Mouse (Mus musculus): ENCODE measurements around the gene Marcks. TPM values are rescaled to one million over a fixed set of nuclear protein-coding genes. Genes with fewer than 3 reads are reported as not detected.
A peak's percentile ranks its signal among the peaks of the same experiment; 100 is the strongest.
"Not testable (repeated sequence)": the region's sequence is repeated elsewhere in the genome, so short reads cannot be mapped to it uniquely, and the experiment has no call there.

Marcks gene
- total RNA-seq, 2 experiments from 2014 or later, result 536 to 544 TPM

DNA sequence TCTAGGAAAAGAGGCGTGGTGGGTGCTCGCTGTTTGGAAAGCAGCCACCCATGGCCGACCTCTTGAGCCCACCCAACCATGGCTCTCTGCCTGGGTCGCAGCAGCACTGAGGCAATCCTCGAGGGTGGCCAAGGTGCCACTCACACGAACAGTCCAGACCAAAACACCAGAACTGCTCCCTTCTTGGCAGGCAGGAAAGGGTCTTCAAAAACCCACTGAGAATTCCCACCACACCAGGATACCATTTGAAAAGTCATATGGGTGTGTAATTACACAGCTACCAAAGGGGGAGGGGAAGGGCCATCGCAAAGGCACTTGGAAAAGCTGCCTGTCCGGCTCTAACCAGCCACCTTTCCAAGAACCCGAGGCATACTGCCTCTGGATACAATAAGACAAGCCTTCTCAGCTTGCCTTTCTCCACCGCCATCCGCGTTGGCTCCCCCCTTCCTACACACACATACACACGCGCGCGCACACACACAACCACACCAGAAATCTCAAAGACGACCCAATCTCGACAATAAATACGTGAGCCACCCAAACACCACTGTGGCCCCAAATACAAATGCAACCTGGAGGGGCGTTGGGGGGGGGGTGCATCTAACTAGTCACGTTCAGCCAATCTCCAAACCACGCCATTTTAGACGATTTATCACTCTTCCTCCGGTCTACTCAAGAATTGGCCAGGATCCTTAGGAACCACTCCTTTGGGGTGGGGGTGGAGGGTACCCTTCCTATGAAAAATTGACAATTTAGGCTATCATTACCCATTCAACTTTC lies 999 bp downstream of the Marcks start:
- intact Hi-C loops (cut with DNase I), result loop anchor here (2.0 to 10.0 kb wide), 3 partner anchors 123 to 1715 kb away; no protein-coding TSS in a partner anchor
- DNase-seq, result peak; percentile 68

DNA sequence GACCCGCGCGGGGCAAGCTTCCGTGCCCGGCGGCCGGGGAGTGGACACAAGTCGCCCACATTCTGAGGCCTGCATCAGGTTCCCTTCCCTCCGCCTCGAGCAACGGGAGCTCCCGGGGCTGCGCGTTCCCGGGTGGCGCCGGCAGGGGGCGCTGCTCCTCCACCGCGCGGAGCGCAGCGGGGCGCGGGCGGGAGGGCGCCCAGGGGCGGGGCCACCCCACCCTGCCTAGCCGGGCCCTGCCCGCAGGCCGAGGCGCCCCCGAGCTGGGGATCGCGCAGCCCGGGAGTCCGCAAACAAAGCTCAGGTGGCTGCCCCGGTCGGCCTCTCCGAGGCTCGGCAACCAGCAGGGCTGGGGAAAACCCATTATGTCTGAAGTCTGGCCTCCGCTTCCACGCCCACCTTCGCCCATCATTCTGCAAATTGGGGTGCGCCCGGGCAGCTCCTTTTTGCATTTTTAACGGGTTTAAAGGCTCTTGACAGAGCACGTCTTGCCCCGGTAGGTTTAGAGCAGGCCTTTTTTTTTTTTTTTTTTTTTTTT lies 1.7 kb downstream of the Marcks start:
- DNase-seq, result peak; percentile 87
- intact Hi-C loops (cut with DNase I), result loop anchor here (2.0 to 10.0 kb wide), 3 partner anchors 122 to 1715 kb away; no protein-coding TSS in a partner anchor

DNA sequence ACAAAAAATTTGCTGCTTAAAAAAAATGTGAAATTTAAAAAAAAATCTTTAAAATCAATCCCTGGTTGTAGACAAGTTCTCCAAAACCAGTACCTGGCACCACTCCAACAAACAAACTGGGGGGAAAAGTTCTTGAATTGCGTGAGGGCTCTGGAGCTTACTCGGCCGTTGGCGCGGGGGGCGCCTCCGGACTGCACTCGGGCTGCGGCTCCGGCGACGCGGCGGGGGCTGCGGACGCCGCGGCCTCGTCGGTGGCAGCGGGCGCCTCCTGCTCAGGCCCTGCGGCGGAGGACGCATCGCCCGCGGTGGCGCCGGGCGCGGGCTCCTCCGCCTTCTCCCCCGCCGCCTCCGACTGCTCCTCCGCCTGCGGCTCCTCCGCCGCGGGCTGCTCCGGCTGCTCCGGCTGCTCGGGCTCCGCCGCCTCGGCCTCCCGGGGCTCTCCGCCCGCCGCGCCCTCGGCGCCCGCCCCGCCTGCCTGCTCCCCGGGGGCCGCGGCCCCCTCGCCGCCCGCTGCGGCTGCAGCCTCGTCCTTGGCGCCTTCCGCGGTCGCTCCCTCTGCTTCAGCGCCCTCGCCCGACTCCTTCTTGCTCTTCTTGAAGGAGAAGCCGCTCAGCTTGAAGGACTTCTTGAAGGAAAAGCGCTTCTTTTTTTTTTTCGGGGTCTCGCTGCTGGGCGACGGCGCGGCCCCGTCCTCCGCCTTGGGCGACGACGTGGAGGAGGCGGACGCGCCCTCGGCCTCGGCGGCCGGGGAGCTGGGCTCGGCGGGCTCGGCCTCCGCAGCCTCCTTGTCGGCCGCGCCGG lies 2.6 kb downstream of the Marcks start:
- peak; percentile 59 for DNase-seq
- intact Hi-C loops (cut with DNase I), result loop anchor here (2.0 to 10.0 kb wide), 4 partner anchors 65 to 1716 kb away; no protein-coding TSS in a partner anchor

DNA sequence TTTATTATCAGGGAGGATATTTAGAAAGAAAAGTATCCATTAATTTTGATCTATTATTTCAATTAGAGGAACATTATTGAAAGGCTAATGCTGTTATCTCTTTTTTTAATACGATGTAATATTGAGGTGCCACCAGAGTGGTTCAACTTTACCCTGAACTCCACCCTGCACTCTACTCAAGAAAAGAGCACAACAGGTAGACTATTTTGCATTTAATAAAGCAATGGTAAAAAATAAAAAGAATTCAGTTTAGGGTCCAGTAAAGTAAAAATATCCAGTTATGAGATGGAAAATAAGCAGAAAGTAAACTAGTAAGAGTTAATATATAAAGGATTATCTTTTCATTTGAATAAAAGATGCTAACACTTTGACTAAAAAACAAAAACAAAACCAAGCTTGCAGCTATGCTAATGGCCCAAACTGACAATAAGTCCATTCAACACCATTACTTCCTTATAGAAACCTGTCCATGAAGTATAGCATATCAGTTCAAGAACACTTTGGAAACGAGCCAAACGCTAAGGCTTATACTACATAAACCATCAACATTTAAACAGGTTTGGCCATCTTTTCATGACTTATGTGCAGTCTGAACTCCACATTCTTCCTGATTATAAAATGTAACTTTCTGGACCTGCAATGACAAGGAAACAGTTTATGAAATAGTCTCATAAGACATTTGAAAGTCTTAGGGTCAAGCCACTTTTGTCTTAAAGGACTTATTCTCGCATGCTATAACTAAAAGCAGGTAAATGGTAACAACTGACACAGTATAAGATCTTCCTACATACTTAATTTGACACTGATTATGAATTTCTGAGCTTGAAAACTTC lies 4.6 kb downstream of the Marcks start:
- intact Hi-C loops (cut with DNase I), result loop anchor here (2.0 to 10.0 kb wide), 2 partner anchors 63 to 119 kb away; no protein-coding TSS in a partner anchor
- no peak for DNase-seq

DNA sequence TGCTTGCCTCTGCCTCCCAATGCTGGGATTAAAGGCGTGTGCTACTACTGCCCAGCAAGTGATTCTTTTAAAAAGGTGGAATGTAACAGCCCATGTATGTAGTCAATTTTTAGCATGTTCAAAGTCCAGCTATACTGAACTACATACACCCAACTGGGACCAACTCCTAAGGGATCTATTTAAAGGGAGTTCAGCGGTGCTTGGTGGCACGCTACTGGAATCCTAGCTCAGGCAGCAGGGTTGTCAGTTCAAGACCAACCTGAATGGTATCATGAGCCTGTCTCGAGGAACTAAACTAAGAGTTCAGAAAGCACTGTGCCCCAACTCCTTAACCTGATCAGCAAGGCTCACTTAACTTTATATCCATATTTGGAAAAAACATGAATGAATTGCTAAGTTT lies 6.0 kb downstream of the Marcks start:
- DNase-seq, result no peak
- intact Hi-C loops (cut with DNase I), result loop anchor here (10.0 kb wide), 1 partner anchor 118 kb away; no protein-coding TSS in a partner anchor

DNA sequence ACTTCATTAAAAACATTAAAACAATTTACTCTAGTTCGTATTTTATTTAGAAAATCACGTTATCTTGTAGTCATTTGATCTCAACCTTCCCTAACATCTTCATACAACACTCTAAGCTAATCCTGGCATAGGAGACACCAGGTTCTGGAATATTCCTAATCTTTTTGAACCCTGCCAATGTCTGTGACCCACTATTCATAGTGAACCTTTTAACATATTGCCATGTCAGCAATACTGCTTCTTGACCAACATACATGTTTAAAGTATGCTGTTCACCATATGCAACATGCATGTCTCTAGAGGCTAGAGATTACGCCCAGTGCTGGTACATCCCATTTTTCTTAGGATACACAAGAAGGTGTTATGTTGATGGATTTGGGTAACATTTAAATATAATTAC lies 9.1 kb downstream of the Marcks start:
- DNase-seq, result no peak
- intact Hi-C loops (cut with DNase I), result loop anchor here (10.0 kb wide), 1 partner anchor 115 kb away; no protein-coding TSS in a partner anchor

DNA sequence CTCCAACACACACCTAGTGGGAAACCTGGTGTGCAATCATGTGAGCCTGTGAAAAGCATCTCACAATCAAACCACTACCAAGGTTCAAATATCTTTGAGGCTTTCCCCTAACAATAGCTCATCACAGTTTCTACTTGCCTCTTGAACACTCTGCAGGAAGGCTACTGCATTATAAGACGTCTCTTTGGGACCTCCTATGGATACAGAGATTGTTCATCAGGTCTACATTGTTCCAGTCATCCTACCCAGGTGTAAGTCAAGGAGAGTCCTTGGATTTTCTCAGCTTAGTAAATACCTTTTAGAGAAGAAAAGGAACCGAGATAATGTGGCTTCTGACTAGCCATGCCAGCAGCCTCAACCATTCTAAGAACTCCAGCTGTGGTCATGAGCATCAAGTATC lies 23.4 kb downstream of the Marcks start:
- intact Hi-C loops (cut with DNase I), result no loop called here
- no peak for DNase-seq

DNA sequence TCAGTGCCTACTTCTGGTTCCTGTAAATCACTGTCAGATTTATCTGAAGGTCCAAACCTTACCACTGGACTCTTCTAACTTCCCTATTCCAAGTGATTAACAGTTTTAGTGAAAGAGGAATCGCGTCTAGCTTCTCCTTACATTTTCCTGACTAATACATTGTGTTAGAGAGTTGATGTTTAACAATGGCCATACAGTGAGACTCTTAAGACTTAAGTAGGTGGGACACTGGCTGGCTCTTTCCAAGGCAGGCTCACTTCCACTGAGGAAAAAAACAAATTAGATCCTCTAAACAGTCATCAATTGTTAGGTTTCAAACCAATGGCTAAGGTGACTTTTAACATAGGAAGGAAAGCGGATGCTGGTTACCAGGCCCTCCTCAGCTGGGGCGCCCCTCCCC lies 25.9 kb downstream of the Marcks start:
- intact Hi-C loops (cut with DNase I), result no loop called here
- no peak for DNase-seq

DNA sequence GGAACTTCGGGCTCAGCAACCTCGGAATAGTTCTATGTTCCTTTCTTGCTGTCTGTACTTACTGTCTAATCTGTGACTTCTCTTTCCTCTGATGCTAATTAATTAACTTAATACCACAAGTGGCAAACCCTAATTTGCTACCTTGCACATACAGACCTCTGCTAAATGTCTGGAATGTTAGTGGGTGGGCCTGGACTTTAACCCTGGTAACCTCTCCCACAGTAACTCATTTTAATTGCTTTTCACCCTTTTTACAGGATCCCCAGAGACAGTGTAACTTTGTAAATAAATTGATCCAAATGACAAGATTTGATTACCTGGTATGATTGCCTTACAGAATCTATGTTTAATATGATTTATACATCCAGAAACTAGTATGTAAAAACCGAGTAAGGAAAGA lies 26.4 kb downstream of the Marcks start:
- intact Hi-C loops (cut with DNase I), result no loop called here
- no peak for DNase-seq

DNA sequence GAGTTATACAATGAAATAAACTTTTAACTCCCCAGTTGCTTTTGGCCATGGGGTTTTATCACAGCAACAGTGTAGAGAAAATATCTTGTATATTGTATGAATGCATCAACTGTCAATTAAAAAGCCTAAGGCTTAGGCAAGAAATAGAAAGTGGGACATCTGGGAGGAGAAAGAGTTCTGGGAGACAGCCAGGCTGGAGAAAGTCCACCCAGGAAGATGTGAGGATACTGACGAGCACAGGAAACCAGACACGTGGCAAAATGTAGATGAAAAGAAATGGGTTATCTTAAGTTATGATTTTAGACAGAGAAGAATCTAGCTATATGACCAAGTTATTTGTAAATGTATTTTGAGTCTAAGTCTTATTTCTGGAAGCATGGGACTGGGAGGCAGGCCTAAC lies 27.3 kb downstream of the Marcks start:
- DNase-seq, result no peak
- intact Hi-C loops (cut with DNase I), result no loop called here

DNA sequence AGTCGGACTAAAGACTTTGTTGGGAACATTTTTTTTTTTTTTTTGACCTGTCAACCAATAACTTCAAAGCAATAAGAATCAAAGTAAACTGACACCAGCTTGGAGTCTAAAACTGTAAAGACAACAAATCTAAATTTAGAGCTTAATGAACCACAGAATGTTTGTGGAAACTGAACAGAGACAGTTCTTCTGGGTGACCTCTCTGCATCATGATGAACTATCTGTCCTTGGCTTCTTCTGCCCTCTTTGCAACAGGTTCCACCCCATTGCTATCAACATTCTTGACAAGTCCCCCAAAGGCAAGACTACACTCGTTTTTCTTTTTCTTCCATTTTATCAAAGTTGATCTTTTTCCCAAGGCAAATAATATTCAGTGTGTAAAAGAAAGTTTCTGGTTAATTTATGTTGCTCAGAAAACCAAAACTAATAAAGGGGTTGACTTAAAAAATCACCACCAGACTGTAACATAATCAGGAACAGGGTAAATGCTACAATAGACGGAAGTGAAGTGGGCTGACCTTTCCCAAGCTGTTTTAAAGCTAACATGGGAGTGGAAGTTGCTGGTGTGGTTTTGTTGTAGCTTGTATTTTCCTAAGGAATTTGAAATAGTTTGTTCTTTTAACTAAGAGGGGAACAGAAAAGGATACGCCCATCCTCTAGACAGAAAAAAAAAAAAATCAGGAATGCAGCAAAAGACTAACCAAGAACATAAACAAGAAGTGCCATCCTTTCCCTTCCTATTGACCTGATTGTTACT lies 31.7 kb downstream of the Marcks start:
- intact Hi-C loops (cut with DNase I), result no loop called here
- DNase-seq, result no peak

DNA sequence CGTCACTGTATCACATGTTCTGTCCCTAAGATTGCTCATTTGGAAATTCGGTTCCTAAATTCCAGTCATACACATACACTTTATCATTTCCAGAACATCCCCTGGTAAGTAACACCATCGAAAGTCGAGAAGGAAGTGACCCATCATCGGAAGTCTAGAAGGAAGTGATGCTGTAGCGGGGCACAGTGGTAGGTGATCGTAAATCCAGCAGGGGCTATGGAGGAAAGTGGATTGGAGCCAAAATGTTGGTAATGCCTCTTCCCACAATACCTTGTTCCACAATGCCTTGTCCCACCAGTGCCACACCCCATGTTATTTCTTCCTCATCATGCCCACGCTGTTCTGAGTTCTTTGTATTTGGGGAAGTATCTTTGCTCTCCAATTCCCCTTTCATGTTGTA lies 32.4 kb downstream of the Marcks start:
- DNase-seq, result no peak
- intact Hi-C loops (cut with DNase I), result no loop called here

DNA sequence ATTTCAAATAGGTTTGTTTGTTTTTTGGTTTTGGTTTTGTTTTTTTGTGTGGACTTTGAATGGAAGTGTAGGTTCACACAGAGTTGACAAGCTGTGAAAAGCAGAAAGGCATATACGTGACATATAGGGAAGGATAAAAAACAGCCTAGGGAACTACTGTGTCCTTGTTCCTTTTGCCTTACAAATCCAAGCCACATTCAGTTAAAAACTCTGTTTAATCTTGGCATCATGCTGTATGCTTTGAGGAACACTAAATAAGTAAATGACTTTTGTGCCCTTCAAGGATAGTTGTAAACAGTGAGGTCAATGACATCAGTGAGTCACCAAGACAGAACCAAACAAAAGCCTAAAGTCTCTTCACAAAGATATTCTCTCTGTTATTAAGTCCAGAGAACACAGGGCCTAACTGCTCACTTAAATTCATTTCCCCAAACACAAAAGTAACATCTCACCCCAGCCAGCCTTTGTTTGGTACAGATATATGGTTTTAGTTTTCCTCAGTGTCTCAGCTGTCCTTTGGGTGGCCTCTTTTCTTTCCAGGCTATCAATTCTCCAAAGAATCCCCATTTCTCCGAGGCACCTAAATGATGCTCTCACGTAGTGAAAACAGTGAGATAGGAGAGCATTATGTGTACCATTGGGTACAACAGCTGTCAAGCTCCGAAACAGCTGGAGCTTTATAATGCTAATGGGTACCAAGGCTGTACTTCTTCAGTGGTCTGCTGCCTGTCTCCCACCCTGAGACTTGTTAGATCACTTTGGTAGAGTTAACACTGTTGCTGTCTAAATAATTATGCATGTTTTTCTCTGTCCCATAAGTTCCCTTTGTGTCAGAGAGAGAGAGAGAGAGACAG lies 36.3 kb downstream of the Marcks start:
- intact Hi-C loops (cut with DNase I), result no loop called here

DNA sequence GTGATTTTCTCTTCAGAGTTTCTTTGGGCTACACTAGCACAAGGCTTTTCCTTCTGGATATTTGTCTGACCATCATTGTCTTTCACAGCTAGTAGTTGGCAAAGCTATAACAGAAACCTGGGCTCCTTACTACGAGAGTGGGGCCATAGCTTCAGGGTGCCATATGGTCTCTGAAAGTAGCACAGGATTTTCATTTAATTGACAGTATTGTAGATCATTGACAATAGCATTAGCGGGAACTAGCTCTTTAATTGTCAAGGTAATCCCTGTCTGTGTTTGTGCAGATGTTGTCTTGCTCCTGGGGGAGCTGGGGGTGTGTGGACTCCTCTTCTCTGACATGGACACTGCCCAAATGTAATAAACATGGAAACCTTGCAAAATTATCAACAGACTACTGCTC lies 37.0 kb downstream of the Marcks start:
- no peak for DNase-seq

More for the DNA sequence above, 36.3 kb downstream of the Marcks start:
- DNase-seq, result no peak

DNA sequence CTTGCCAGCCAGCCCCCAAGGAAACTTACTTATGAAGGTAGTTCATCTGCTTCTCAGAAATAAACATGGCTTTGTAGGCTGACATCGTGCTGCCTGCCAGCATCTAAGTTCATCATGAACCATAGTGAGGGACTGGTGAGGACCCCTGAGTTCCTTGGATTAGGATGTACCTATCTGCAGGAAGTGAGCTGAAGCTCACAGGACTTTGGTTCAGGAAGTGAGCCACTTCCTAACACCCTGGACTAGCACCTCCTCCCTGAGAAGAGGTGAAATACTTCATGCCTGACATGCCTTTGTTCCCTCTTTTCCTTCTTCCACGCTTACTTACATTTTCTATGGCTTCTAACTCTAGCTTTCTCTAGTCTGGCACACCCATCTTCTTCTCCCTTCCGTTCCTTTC lies 42.2 kb downstream of the Marcks start:
- DNase-seq, result no peak
- intact Hi-C loops (cut with DNase I), result no loop called here

More for the DNA sequence above, 37.0 kb downstream of the Marcks start:
- intact Hi-C loops (cut with DNase I), result no loop called here

DNA sequence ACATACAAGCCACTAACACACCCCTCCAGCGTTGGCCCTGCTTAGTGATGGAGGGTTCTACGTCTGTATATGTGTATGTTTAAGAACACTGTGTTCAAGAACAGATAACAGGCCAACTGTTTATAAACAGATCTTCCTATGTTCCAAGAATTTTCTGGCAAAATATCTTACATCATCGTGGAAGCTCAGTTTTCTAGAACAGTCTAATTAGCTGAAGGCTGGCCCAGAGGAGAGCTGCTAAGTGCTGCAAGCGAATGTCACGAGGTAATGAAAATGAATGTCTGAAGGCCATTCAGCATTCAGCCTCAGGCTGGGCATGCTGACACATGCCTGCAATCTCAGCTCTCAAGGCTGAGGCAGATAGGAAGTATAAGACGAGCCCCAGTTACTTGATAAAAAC lies 42.9 kb downstream of the Marcks start:
- intact Hi-C loops (cut with DNase I), result no loop called here
- no peak for DNase-seq

DNA sequence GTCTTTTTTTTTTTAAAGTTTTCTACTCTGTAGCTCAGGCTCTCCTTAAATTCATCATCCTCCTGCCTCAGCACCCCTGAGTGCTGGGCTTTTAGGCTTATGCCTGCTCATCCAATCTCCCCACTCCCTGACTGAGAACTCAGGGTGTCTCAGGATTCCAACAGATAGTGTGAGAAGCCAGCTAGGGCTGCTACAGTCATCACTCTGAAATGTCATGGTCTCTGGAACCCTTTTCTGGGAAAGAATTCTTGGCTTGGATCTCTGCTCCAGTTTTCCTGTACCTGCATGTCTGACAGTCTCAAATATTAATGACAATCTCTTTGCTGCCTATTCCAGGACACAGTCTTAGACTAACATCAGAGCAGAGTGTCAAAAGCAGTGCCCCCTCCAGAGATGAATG lies 45.4 kb downstream of the Marcks start:
- intact Hi-C loops (cut with DNase I), result no loop called here
- no peak for DNase-seq

DNA sequence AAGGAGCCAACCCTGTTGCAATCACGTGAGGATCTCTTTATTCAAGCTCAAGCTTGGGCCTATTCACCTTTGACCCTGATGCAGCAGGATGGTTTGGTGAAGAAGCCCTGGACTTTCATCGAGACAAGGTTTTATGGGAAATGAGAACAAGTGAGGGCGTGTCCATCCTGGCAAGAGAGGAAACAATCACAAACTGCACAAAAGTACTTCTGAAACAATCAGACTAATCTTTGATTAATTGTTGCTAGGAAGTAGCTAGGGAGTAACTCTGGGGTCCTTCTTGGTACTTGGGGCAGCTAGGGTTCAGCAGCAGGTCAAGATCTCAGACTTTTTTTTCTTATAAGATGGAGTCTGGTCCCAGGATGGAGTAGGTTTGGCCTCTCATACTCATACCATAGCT lies 48.3 kb downstream of the Marcks start:
- no peak for DNase-seq
- intact Hi-C loops (cut with DNase I), result no loop called here

DNA sequence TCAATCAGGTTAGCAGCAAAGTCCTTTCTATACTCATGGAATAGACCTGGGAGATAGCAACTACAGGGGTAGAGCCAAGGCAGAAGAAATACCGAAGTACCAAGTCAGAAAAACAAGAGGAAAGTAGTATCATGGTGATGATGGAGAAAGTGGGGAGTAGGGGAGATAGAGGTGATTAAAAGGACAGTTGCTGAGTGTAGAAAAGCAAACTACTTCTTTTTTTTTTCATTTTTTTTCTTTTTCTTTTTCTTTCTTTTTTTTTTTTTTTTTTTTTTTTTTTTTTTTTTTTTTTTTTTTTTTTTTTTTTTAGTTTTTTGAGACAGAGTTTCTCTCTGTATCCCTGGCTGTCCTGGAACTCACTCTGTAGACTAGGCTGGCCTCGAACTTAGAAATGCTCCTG lies 54.6 kb downstream of the Marcks start:
- DNase-seq; intact Hi-C loops (cut with DNase I): not testable (repeated sequence)

Data from left cerebral cortex, postnatal 4 days (tissue).